Mouse (Mus musculus) intestine, embryonic 16.5 days (tissue): Measurements from ENCODE around the gene Kirrel3. TPM values are rescaled to one million over a fixed set of nuclear protein-coding genes. Genes with fewer than 3 reads are reported as not detected.

ENCODE experiments used
- ATAC-seq: fragments of 200-750 bp; cut with Nextera tagmentation; 2 replicates; pipeline ENCODE4 v1.8.0; 2017; ENCODE audit warnings: moderate TSS enrichment, moderate library complexity
- H3K27ac ChIP-seq: fragments of 300-500 bp; sonication (generic); 2 replicates; pipeline ENCODE4 v1.5.1; 2014; ENCODE audit warnings: mild to moderate bottlenecking, low read length
- H3K27me3 ChIP-seq: fragments of 300-500 bp; sonication (generic); replicated peaks from 2 replicates; pipeline ENCODE4 v1.6.1; 2014; ENCODE audit warnings: low read length, control low read depth, mixed read lengths; ENCODE audit not compliant: control insufficient read depth, insufficient read depth
- H3K36me3 ChIP-seq: fragments of 300-500 bp; sonication (generic); 2 replicates; pipeline ENCODE4 v1.6.1; 2014; ENCODE audit warnings: low read length, control low read depth; ENCODE audit not compliant: control insufficient read depth, insufficient read depth
- H3K4me1 ChIP-seq: fragments of 300-500 bp; sonication (generic); 2 replicates; pipeline ENCODE4 v1.6.1; 2014; ENCODE audit warnings: low read length, control low read depth, mixed read lengths; ENCODE audit not compliant: control insufficient read depth, insufficient read depth
- H3K4me2 ChIP-seq: fragments of 300-500 bp; sonication (generic); 2 replicates; pipeline ENCODE4 v1.6.1; 2014; ENCODE audit warnings: low read depth, low read length, control low read depth
- H3K4me3 ChIP-seq: fragments of 300-500 bp; sonication (generic); 2 replicates; pipeline ENCODE4 v1.5.1; 2014; ENCODE audit warnings: mild to moderate bottlenecking, low read length
- H3K9ac ChIP-seq: fragments of 300-500 bp; sonication (generic); 2 replicates; pipeline ENCODE4 v1.6.1; 2014; ENCODE audit warnings: low read depth, low read length
- H3K9me3 ChIP-seq: fragments of 300-500 bp; sonication (generic); 2 replicates; pipeline ENCODE4 v1.6.1; 2016; ENCODE audit warnings: low read length, control low read depth; ENCODE audit not compliant: control insufficient read depth
- WGBS: fragments of 180-500 bp; shearing (Covaris S2); extraction: QIAGEN DNeasy Blood & Tissue Kit; methylation state at CpG from one replicate; pipeline ENCODE4 v1.1.7; 2014; 5-methylcytosine and 5-hydroxymethylcytosine counted together
- polyA plus RNA-seq: library from polyadenylated mRNA; unstranded; fragments of >200 nt; fragmentation: Nextera tagmentation; extraction: Ambion mirVana; gene quantifications from 2 replicates; pipeline ENCODE4 v1.2.1, GENCODE M21; 2015

Gene Kirrel3
- polyA plus RNA-seq, 1 experiment from 2014 or later, result 1.7 TPM

GRCm38 (mm10) chr9:34825089-34825400 is 339.4 kb downstream of the Kirrel3 start:
- Histone ChIP-seq H3K9ac (no peak overlapping the region), H3K27ac (no peak overlapping the region), H3K4me3 (no peak overlapping the region), H3K4me2 (no peak overlapping the region), H3K36me3 (no peaks in the 10 kb centered on the region), H3K27me3 (no peaks in the 10 kb centered on the region), H3K9me3 (no peaks in the 10 kb centered on the region), H3K4me1 (no peaks in the 10 kb centered on the region)
- ATAC-seq, result no peak
- WGBS, result 45% methylated on average over 2 of the region's 2 CpGs

- no peak for ATAC-seq
- Histone ChIP-seq H3K4me1 (no peaks in the 10 kb centered on the region), H3K4me2 (no peak overlapping the region), H3K9ac (no peak overlapping the region), H3K27ac (no peak overlapping the region), H3K27me3 (no peaks in the 10 kb centered on the region), H3K4me3 (no peak overlapping the region), H3K9me3 (no peaks in the 10 kb centered on the region), H3K36me3 (no peaks in the 10 kb centered on the region)
- 65% methylated on average over 11 of the region's 11 CpGs for WGBS
Measured at GRCm38 (mm10) chr9:34825402-34826008, 339.8 kb downstream of the Kirrel3 start.

GRCm38 (mm10) chr9:34830696-34831095 is 345.0 kb downstream of the Kirrel3 start:
- Histone ChIP-seq H3K27ac (no peak overlapping the region), H3K36me3 (no peaks in the 10 kb centered on the region), H3K27me3 (no peaks in the 10 kb centered on the region), H3K4me1 (no peaks in the 10 kb centered on the region), H3K9me3 (no peaks in the 10 kb centered on the region), H3K9ac (no peak overlapping the region), H3K4me3 (no peak overlapping the region), H3K4me2 (no peak overlapping the region)
- no peak for ATAC-seq
- WGBS, result 52% methylated on average over 3 of the region's 3 CpGs

- Histone ChIP-seq H3K36me3 (no peaks in the 10 kb centered on the region), H3K9ac (no peak overlapping the region), H3K4me1 (no peaks in the 10 kb centered on the region), H3K27ac (no peak overlapping the region), H3K27me3 (0 out of 2 replicates have a peak, but pooled peaks cover under 1% of the 10 kb centered on the region), H3K9me3 (no peaks in the 10 kb centered on the region), H3K4me2 (no peak overlapping the region), H3K4me3 (no peak overlapping the region)
- WGBS, result 77% methylated on average over 2 of the region's 2 CpGs
- no peak for ATAC-seq
Measured at GRCm38 (mm10) chr9:34836801-34837200, 351.1 kb downstream of the Kirrel3 start.

- H3K4me1 ChIP-seq, result no peaks in the 10 kb centered on the region
- no peak for ATAC-seq
Measured at GRCm38 (mm10) chr9:34837700-34838462, 352.2 kb downstream of the Kirrel3 start.

GRCm38 (mm10) chr9:34843275-34843965 is 357.7 kb downstream of the Kirrel3 start:
- H3K36me3 ChIP-seq, result no peaks in the 10 kb centered on the region
- H3K4me1 ChIP-seq, result no peaks in the 10 kb centered on the region
- no peak overlapping the region for H3K4me3 ChIP-seq
- H3K9ac ChIP-seq, result no peak overlapping the region
- no peak overlapping the region for H3K4me2 ChIP-seq
- H3K9me3 ChIP-seq, result no peaks in the 10 kb centered on the region
- 73% methylated on average over 10 of the region's 10 CpGs for WGBS
- no peak for ATAC-seq
- H3K27me3 ChIP-seq, result 0 out of 2 replicates have a peak, but pooled peaks cover 2% of the 10 kb centered on the region
- H3K27ac ChIP-seq, result no peak overlapping the region

More at GRCm38 (mm10) chr9:34837700-34838462, 352.2 kb downstream of the Kirrel3 start:
- no peaks in the 10 kb centered on the region for H3K9me3 ChIP-seq
- H3K4me2 ChIP-seq, result no peak overlapping the region
- no peaks in the 10 kb centered on the region for H3K36me3 ChIP-seq
- H3K9ac ChIP-seq, result no peak overlapping the region
- no peak overlapping the region for H3K27ac ChIP-seq
- H3K4me3 ChIP-seq, result no peak overlapping the region
- H3K27me3 ChIP-seq, result 0 out of 2 replicates have a peak, but pooled peaks cover 2% of the 10 kb centered on the region
- WGBS, result 41% methylated on average over 10 of the region's 10 CpGs

GRCm38 (mm10) chr9:34846440-34846839 is 360.7 kb downstream of the Kirrel3 start:
- Histone ChIP-seq H3K4me1 (no peaks in the 10 kb centered on the region), H3K36me3 (no peaks in the 10 kb centered on the region), H3K9me3 (no peaks in the 10 kb centered on the region), H3K27ac (no peak overlapping the region), H3K4me2 (no peak overlapping the region), H3K9ac (no peak overlapping the region), H3K27me3 (0 out of 2 replicates have a peak, but pooled peaks cover 2% of the 10 kb centered on the region), H3K4me3 (no peak overlapping the region)
- 31% methylated on average over 1 of the region's 1 CpGs for WGBS
- no peak for ATAC-seq

- H3K27ac ChIP-seq, result no peak overlapping the region
- no peaks in the 10 kb centered on the region for H3K9me3 ChIP-seq
- H3K4me2 ChIP-seq, result no peak overlapping the region
- no peak overlapping the region for H3K9ac ChIP-seq
- no peaks in the 10 kb centered on the region for H3K27me3 ChIP-seq
- no peak for ATAC-seq
- no peaks in the 10 kb centered on the region for H3K4me1 ChIP-seq
- no peak overlapping the region for H3K4me3 ChIP-seq
- WGBS, result 57% methylated on average over 5 of the region's 5 CpGs
- H3K36me3 ChIP-seq, result no peaks in the 10 kb centered on the region
Measured at GRCm38 (mm10) chr9:34847664-34848063, 362.0 kb downstream of the Kirrel3 start.

GRCm38 (mm10) chr9:34851136-34851535 is 365.4 kb downstream of the Kirrel3 start:
- Histone ChIP-seq H3K36me3 (no peaks in the 10 kb centered on the region), H3K27me3 (no peaks in the 10 kb centered on the region), H3K4me1 (no peaks in the 10 kb centered on the region), H3K4me3 (no peak overlapping the region), H3K27ac (no peak overlapping the region), H3K9ac (no peak overlapping the region), H3K4me2 (no peak overlapping the region), H3K9me3 (no peaks in the 10 kb centered on the region)
- no peak for ATAC-seq
- 83% methylated on average over 4 of the region's 4 CpGs for WGBS
